In genomic region chr19:21064902-21065301, GRCm38 (mm10) we compare ENCODE assay signal across 16 mouse cellular contexts.
DNase-seq lines count a peak whose midpoint lies in the region; ATAC-seq lines count a peak whose summit lies in the region.
"Had no signal": no experiment of that assay in that cellular context is flagged by ENCODE, and none has a peak within 500 bp of the region (broad histone marks: within the 10 kb centered on the region; RNA-seq: fewer than 3 reads in every experiment).

No protein-coding gene starts in this region.

- peak; percentile 17 to 29 for DNase-seq in left cerebral cortex, adult 18-20 months (ENCODE audit: low spot score in 2 of 2)
- DNase-seq in left cerebral cortex, adult 11 months (ENCODE audit: low spot score): no peak
- DNase-seq in NIH3T3 (ENCODE audit: low read depth): peak; percentile 34
- peak; percentile 29 to 33 for DNase-seq in right cerebral cortex, postnatal 10 days (ENCODE audit: low spot score in 2 of 2)
- DNase-seq in urinary bladder, postnatal 10 days (ENCODE audit: low spot score): no peak
- DNase-seq in spleen, postnatal 4 days (ENCODE audit: low spot score in 2 of 2): no peak
- no peak for DNase-seq in layer of hippocampus, adult 8-10 months (ENCODE audit: low spot score in 2 of 2)
- DNase-seq: cerebellum, adult 11 months; cerebellum, postnatal 25 days; forebrain, postnatal 0 days; gastrocnemius, postnatal 10 days; heart, postnatal 10 days; kidney, adult 2 months; spleen, adult 18-20 months had no signal

- peak; percentile 56 to 71 for ATAC-seq in hematopoietic stem cell, adult 5-6 weeks (replicated peaks in 1 of 2; ENCODE audit: insufficient read depth in 1 of 2, low FRiP score in 2 of 2, low TSS enrichment in 1 of 2, low read depth in 1 of 2, poor library complexity in 2 of 2, severe bottlenecking in 2 of 2)
- ATAC-seq: forebrain, postnatal 0 days; hindbrain, postnatal 0 days had no signal

Comparison
In these comparisons a context has a peak if more than half of its experiments do, and no peak if none do; other contexts are left out.
1. DNase-seq: peak in left cerebral cortex, adult 18-20 months (2 of 2), NIH3T3 (single experiment) and right cerebral cortex, postnatal 10 days (2 of 2); none in left cerebral cortex, adult 11 months (single experiment), urinary bladder, postnatal 10 days (single experiment), spleen, postnatal 4 days (0 of 2) and layer of hippocampus, adult 8-10 months (0 of 2).